Mouse (Mus musculus) ES-Bruce4 (cell line): ENCODE data around the gene Prox1.

ENCODE experiments used
- CTCF ChIP-seq: IDR thresholded peaks from one replicate; pipeline ENCODE4 v1.8.1; 2011; ENCODE audit warnings: low read depth, low read length
- POLR2A ChIP-seq: IDR thresholded peaks from one replicate; pipeline ENCODE4 v1.8.1; 2011; ENCODE audit warnings: low read length; ENCODE audit not compliant: insufficient read depth

DNA sequence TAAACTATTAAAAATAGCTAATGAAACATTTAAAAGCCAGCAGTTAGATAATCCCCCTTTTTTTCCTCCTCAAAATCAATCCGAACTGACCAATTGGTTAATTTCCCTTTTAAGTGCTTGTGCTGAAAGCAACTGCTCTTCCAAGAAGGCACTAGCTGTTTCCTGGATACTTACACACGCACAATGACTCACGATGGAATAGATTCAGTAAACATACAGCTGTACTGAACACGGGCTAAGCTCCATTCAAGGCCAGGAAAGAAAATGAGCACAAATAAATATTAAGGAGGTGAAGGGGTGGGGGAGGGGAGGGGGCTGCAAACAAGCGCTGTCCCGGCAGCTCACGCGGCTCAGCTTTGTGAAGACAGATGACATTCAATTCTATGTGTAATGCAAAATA is 14.8 kb downstream of the Prox1 start:
- TF ChIP-seq CTCF, result no peak
- TF ChIP-seq POLR2A, result no peak
